Mouse (Mus musculus) heart, embryonic 13.5 days (tissue): ENCODE results near the gene Zswim4. TPM values are rescaled to one million over a fixed set of nuclear protein-coding genes. Genes with fewer than 3 reads are reported as not detected.

Experiments used
- ATAC-seq: fragments of 200-750 bp; cut with Nextera tagmentation; 2 replicates; pipeline ENCODE4 v1.8.0; 2017; ENCODE audit warnings: moderate TSS enrichment; ENCODE audit not compliant: insufficient number of reproducible peaks, low FRiP score, low TSS enrichment; ENCODE audit errors: extremely low read depth
- H3K27ac ChIP-seq: fragments of 300-500 bp; sonication (generic); replicated peaks from 2 replicates; pipeline ENCODE4 v1.5.1; 2015; ENCODE audit warnings: moderate library complexity, mild to moderate bottlenecking, inconsistent platforms
- H3K27me3 ChIP-seq: fragments of 300-500 bp; sonication (generic); replicated peaks from 2 replicates; pipeline ENCODE4 v1.6.1; 2015; ENCODE audit warnings: mild to moderate bottlenecking, inconsistent platforms
- H3K36me3 ChIP-seq: fragments of 300-500 bp; sonication (generic); 2 replicates; pipeline ENCODE4 v1.6.1; 2015; ENCODE audit warnings: mild to moderate bottlenecking, inconsistent platforms
- H3K4me1 ChIP-seq: fragments of 300-500 bp; sonication (generic); 2 replicates; pipeline ENCODE4 v1.6.1; 2015; ENCODE audit warnings: inconsistent platforms
- H3K4me2 ChIP-seq: fragments of 300-500 bp; sonication (generic); 2 replicates; pipeline ENCODE4 v1.6.1; 2015; ENCODE audit warnings: inconsistent platforms, mild to moderate bottlenecking, moderate library complexity
- H3K4me3 ChIP-seq: fragments of 300-500 bp; sonication (generic); 2 replicates; pipeline ENCODE4 v1.5.1; 2015; ENCODE audit warnings: moderate library complexity, mild to moderate bottlenecking, inconsistent platforms
- H3K9ac ChIP-seq: fragments of 300-500 bp; sonication (generic); 2 replicates; pipeline ENCODE4 v1.6.1; 2015; ENCODE audit warnings: inconsistent platforms, mild to moderate bottlenecking, moderate library complexity
- H3K9me3 ChIP-seq: fragments of 300-500 bp; sonication (generic); 2 replicates; pipeline ENCODE4 v1.6.1; 2016; ENCODE audit warnings: inconsistent platforms
- WGBS: fragments of 180-500 bp; shearing (Covaris S2); methylation state at CpG from one replicate; pipeline ENCODE4 v1.1.7; 2015; ENCODE audit warnings: mixed read lengths; 5-methylcytosine and 5-hydroxymethylcytosine counted together
- polyA plus RNA-seq: library from polyadenylated mRNA; unstranded; fragments of >200 nt; fragmentation: Nextera tagmentation; extraction: Ambion mirVana; gene quantifications from 2 replicates; pipeline ENCODE4 v1.2.1, GENCODE M21; 2015

Zswim4 gene
- polyA plus RNA-seq, 1 experiment from 2014 or later = 9.3 TPM

- no peak for ATAC-seq
- peaks cover 71% of the 10 kb centered on the region for H3K36me3 ChIP-seq
- H3K4me1 ChIP-seq = peaks cover 79% of the 10 kb centered on the region
- H3K9ac ChIP-seq = 0 out of 2 replicates have a peak overlapping the region, but pooled peaks have one; percentile 1
- H3K9me3 ChIP-seq = no peaks in the 10 kb centered on the region
- 91% methylated on average over 3 of the region's 3 CpGs for WGBS
- H3K4me3 ChIP-seq = no peak overlapping the region
- H3K4me2 ChIP-seq = no peak overlapping the region
- peak overlapping the region; percentile 80; the same call in 1 of the 2 replicates for H3K27ac ChIP-seq
- H3K27me3 ChIP-seq = no peaks in the 10 kb centered on the region
Measured at GRCm38 (mm10) chr8:84206666-84207065, 30.2 kb downstream of the Zswim4 start.

- no peak for ATAC-seq
- WGBS = 86% methylated on average over 5 of the region's 5 CpGs
- Histone ChIP-seq H3K4me3 (no peak overlapping the region), H3K27ac (0 out of 2 replicates have a peak overlapping the region, but pooled peaks have one; percentile 97), H3K36me3 (peaks cover 59% of the 10 kb centered on the region), H3K9me3 (no peaks in the 10 kb centered on the region), H3K27me3 (no peaks in the 10 kb centered on the region), H3K9ac (no peak overlapping the region), H3K4me1 (peaks cover 76% of the 10 kb centered on the region), H3K4me2 (peak overlapping the region; percentile 93; the same call in 1 of the 2 replicates)
Measured at GRCm38 (mm10) chr8:84205073-84205472, 31.8 kb downstream of the Zswim4 start.

- Histone ChIP-seq H3K9ac (peak overlapping the region; percentile 97), H3K4me1 (peaks cover 84% of the 10 kb centered on the region), H3K4me2 (peak overlapping the region; percentile 93), H3K9me3 (no peaks in the 10 kb centered on the region), H3K36me3 (peaks cover 50% of the 10 kb centered on the region), H3K4me3 (peak overlapping the region; percentile 64), H3K27ac (peak overlapping the region; percentile 97), H3K27me3 (no peaks in the 10 kb centered on the region)
- 39% methylated on average over 13 of the region's 13 CpGs for WGBS
- peak; percentile 6 for ATAC-seq
Measured at GRCm38 (mm10) chr8:84203975-84204772, 32.7 kb downstream of the Zswim4 start.

DNA sequence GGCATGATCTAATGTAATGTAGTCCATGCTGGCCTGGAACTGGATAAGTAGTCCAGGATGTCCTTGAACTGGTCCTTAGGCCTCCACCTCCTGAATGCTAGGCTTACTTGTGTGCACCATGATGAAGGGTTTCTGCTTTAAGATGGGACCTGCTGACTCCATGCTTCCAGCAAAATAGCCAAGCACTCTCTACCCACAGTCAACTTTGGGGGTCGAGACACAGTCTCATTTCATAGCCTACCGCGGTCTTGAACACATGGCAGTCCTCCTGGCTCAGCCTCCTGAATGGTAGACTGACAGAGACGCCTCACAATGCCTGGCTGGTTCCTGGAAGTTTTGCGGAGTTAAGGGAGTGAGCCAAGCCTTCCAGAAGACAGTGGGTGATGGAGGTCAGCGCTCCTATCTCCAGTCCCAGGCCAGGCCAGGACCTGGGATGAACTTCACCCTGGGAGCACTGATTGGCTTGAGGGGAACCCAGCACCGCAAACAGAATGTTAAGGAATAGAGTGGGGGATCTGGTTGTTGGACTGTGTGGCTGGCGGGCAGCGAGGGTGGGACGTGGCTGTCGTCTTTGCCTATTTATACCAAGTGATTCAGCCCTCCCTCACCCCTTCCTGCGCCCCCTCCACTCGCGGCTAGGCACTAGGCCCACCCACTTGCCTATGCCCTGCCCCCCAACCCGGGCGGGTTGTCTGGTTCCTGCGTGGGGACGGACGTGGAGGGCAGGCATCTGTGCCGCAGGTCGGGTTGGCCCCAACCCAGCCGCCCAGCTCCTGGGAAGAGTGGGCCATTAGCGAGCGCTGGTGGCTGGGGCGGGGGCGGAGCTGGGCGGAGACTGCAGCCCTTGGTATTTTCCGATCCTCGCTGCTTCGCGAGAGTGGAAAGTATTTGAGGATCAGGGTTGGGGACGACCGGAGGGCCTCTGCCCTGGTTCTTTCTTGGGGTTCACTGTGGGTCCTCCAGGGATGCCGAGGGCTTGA, 33.6 kb downstream of the Zswim4 start:
- Histone ChIP-seq H3K4me1 (peaks cover 85% of the 10 kb centered on the region), H3K9ac (peak overlapping the region; percentile 97), H3K9me3 (no peaks in the 10 kb centered on the region), H3K27me3 (no peaks in the 10 kb centered on the region), H3K36me3 (peaks cover 40% of the 10 kb centered on the region), H3K4me2 (peak overlapping the region; percentile 93), H3K27ac (peak overlapping the region; percentile 97), H3K4me3 (peak overlapping the region; percentile 64)
- WGBS = 6% methylated on average over 34 of the region's 34 CpGs
- ATAC-seq = peak; percentile 55

DNA sequence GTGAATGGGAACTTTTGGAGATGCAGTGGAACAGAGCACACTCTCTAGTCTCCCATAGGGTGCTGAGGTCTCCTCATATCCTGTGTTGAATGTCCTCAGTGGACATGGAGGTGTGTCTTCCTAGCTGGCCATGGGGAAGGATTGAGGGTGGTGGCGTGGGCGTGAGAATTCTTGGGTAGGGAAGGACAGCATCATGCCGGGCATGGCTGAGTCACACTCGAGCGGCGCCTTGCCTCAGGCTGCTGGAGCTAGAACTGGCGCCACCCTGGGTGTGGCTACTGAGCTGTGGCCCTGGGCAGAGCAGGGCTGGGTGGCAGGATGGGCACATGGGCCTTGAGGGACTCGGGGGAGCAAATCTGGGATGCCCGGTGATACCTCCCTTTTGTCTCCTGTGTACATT, 34.4 kb downstream of the Zswim4 start:
- no peaks in the 10 kb centered on the region for H3K9me3 ChIP-seq
- 65% methylated on average over 9 of the region's 9 CpGs for WGBS
- peak overlapping the region; percentile 93 for H3K4me2 ChIP-seq
- H3K4me3 ChIP-seq = peak overlapping the region; percentile 64
- H3K27ac ChIP-seq = peak overlapping the region; percentile 97
- ATAC-seq = no peak
- H3K27me3 ChIP-seq = no peaks in the 10 kb centered on the region
- H3K4me1 ChIP-seq = peaks cover 86% of the 10 kb centered on the region
- peak overlapping the region; percentile 97 for H3K9ac ChIP-seq
- peaks cover 35% of the 10 kb centered on the region for H3K36me3 ChIP-seq

DNA sequence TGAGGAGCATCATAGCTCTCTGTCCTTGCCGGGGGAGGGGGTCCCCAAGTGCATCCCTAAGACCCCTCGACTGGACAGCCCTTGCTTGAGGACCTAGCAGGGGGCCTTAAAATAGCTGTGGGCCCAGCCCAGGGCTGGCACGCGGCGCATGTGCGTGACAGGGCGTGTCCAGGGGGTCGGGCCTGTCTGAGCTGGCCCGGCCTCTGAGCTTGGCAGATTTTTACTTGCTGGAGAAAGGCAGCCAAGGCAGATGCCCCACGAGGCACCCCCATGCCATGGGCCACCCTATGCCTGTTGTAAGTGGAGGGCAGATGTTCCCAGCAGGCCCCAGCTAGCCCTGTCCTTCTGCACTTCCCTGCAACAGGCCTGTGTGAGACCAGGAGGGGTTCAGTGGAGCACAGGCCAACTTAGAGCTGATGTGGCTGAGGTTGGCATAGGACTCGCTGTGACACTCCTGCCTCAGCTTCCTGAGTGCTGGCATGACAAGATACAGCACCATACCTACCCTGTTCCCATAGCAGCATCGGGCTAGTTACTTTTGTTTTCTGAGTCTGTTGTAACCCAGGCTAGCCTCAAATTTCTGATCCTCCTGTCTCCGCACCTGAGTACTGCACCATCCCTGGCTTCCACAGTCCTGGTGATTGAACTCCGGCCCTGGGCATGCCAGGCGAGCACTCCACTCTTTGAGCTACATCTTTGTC, 35.2 kb downstream of the Zswim4 start:
- Histone ChIP-seq H3K27me3 (no peaks in the 10 kb centered on the region), H3K4me2 (peak overlapping the region; percentile 93), H3K9ac (peak overlapping the region; percentile 97), H3K27ac (peak overlapping the region; percentile 97), H3K4me1 (peaks cover 78% of the 10 kb centered on the region), H3K36me3 (peaks cover 27% of the 10 kb centered on the region), H3K4me3 (peak overlapping the region; percentile 64), H3K9me3 (no peaks in the 10 kb centered on the region)
- WGBS = 33% methylated on average over 15 of the region's 15 CpGs
- no peak for ATAC-seq

- Histone ChIP-seq H3K36me3 (peaks cover 19% of the 10 kb centered on the region), H3K4me3 (peak overlapping the region; percentile 64), H3K4me2 (peak overlapping the region; percentile 93), H3K9ac (peak overlapping the region; percentile 97), H3K9me3 (no peaks in the 10 kb centered on the region), H3K27ac (peak overlapping the region; percentile 97), H3K4me1 (peaks cover 74% of the 10 kb centered on the region), H3K27me3 (no peaks in the 10 kb centered on the region)
- peak; percentile 52 for ATAC-seq
- WGBS = 3% methylated on average over 70 of the region's 70 CpGs
Measured at GRCm38 (mm10) chr8:84200652-84201544, 36.0 kb downstream of the Zswim4 start.

GRCm38 (mm10) chr8:84200126-84200555, 36.7 kb downstream of the Zswim4 start:
- WGBS = 25% methylated on average over 8 of the region's 8 CpGs
- Histone ChIP-seq H3K9ac (peak overlapping the region; percentile 97), H3K36me3 (peaks cover 12% of the 10 kb centered on the region), H3K9me3 (no peaks in the 10 kb centered on the region), H3K27me3 (no peaks in the 10 kb centered on the region), H3K4me1 (peaks cover 68% of the 10 kb centered on the region), H3K27ac (peak overlapping the region; percentile 97), H3K4me2 (peak overlapping the region; percentile 93), H3K4me3 (peak overlapping the region; percentile 64)
- no peak for ATAC-seq

- WGBS = 60% methylated on average over 11 of the region's 11 CpGs
- Histone ChIP-seq H3K27me3 (no peaks in the 10 kb centered on the region), H3K36me3 (peaks cover 6% of the 10 kb centered on the region), H3K9ac (peak overlapping the region; percentile 97), H3K4me1 (peaks cover 64% of the 10 kb centered on the region), H3K4me2 (peak overlapping the region; percentile 93), H3K9me3 (no peaks in the 10 kb centered on the region), H3K4me3 (peak overlapping the region; percentile 64; the same call in 1 of the 2 replicates), H3K27ac (peak overlapping the region; percentile 97)
- ATAC-seq = no peak
Measured at GRCm38 (mm10) chr8:84199348-84200125, 37.3 kb downstream of the Zswim4 start.
